Mouse (Mus musculus): ENCODE data around the gene Rdh16f1. TPM values are rescaled to one million over a fixed set of nuclear protein-coding genes. Genes with fewer than 3 reads are reported as not detected.

The Rdh16f1 gene
- 1.0 and 2.7 TPM in 2 replicates for total RNA-seq (2021)
- long read RNA-seq, partial matches to known transcripts = 6 of 6 reads
- long read RNA-seq, other reads (novel, unspliced or antisense) = 0 of 6 reads

DNA sequence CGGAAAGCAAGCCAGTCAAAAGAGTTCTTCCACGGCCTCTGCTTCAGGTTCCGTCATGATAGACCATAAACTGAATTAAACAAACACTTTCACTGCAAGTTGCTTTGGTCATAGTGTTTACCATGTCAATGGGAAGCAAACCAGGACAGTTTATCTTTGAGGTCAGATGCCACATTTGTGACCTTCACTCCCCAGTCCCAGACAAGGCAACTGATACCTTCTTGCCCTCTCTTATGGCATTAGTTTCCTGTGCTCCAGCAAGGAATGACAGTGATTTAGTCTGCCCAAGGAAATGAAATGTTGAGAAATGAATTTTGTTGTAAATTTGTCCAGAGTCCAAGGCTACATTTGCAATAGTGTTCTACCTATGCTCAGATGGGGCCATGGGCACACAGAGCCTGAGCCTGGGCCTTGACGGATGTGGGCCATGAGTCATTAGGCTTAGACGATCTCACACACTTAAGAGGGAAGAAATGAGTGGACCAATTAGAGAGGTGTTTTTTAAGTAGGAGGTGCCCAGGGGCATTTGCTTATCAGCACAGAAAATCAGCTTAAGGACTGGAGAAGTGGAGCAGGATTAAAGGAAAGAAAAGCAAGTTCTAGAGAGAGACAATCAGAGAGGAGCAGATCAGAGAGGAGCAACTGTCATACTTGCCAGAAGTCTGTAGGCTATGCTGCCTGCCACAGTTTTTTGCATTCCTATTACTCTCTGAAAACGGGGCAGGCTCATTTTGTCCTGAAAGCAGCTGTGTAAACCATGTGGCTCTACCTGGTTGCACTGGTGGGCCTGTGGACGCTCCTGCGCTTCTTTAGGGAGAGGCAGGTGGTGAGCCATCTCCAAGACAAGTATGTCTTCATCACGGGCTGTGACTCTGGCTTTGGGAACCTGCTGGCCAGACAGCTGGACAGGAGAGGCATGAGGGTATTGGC lies at the start of gene Rdh16f1, which contains the start of gene Rdh1:
TSS of gene Rdh16f1 (plus strand) at position 607 of the 930 bp plus-strand sequence.
TSS of gene Rdh1 (plus strand) at position 541 of the 930 bp plus-strand sequence.
- DNase-seq = no peak

DNA sequence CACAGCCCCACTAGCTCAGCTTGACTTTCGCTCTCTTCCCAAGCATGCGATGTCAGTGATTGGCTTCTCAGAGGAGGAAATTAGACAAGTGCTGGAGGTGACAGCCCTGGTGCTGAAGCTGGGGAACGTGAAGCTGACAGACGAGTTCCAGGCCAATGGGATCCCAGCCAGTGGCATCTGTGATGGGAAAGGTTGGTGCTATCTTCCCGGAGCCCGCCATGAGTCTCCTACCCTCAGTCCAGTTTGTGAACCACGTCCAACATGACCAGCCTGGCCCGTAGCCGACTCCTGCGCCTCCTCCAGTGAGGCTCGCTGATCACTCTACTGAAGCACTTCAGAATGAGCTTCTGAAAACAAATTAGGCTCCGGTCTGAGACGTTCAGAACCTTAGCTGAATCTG lies 49.3 kb upstream of the Rdh16f1 start:
- DNase-seq = no peak

DNA sequence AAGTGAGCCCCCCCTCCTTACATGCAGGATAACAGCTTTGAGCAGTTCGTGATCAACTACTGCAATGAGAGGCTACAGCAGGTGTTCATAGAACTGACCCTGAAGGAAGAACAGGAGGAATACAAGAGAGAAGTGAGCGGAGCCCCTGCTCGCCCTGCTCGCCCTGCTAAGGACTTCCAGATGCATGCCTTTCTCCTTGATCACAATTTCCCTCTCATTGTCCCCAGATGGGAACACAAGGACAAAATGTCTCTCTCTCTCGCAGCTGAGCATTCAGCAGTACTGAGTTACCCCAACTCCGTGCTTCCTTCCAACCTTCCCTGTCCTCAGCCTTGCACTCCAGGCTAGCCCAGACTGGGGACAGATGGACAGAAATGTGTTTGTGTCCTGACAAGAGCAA lies 46.9 kb upstream of the Rdh16f1 start:
- no peak for DNase-seq

DNA sequence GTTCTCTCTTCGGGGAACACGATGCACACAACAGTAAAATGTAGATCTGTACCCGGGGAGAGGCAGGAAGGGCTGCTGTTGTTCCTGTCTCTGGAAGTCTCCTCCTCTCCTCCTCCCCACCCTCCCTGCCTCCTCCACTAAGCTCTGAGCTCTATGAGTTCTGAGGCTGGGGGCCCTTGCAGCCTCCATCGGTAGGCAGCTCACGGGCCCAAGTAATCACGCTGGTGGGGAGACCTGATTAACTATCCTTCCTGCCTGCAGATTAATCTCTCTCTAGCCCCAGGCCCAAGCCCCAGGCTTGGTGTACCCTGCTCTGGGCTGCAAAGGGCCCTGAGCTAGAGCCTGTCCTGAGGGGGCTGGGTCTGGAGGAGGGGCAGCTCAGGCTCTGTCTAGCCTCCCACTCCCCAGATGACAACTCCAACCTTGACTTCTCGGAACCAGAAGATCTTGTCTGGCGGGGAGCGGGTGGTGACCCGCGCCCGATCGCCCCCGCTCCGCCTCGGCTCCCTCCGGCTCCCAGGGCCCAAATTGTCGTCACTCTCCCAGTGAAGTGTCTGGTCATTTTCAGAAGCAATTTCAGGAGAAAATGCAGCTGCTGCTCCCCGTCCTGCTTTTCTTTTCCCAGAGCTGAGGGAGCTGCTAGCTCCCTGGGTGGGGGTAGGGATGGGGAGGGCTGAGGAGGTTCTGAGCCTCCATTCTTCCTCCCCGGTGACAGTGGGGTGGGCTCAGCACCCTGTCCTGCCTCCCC lies 37.7 kb upstream of the Rdh16f1 start:
- no peak for DNase-seq

DNA sequence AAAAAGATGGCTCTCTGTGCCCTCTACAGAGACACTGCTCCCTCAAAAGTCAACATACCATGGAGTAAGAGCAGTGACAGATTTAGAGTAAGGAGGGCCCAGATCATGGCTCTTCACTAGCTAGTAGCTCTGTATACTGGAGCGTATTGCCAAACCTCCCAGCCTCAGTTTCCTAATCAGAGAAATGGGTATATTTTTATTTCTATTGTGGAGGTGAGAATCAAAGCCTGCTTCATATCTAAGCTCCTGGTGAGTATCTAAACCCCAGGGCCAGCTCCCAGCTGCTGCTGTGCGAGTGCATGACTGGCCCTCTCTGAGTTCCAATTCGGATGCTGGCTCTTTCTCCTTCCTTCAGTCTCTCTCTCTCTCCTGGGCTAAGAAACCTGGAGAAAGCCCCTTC lies 35.4 kb upstream of the Rdh16f1 start, which contains the start of gene Tac2:
TSS of gene Tac2 (plus strand) at position 301 of the 400 bp plus-strand sequence.
- no peak for DNase-seq

DNA sequence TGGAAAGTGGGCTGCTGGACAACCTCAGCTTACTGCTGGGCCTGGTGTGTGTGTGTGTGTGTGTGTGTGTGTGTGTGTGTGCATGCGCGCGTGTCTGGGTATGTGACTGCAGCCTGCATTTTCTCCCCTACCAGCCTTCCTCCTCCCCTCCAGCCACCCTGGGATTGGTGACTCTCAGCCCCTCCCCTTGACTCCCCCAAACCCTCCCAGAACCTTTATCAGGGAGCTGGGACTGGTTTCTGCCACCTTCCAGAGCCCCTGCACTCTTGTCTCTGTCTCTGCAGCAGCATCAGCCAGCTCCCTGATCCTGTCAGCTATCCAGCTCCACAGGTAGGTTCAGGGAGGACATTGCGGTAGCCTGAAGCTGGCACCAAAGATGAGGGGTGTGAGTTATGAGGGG lies 34.5 kb upstream of the Rdh16f1 start:
- no peak for DNase-seq

DNA sequence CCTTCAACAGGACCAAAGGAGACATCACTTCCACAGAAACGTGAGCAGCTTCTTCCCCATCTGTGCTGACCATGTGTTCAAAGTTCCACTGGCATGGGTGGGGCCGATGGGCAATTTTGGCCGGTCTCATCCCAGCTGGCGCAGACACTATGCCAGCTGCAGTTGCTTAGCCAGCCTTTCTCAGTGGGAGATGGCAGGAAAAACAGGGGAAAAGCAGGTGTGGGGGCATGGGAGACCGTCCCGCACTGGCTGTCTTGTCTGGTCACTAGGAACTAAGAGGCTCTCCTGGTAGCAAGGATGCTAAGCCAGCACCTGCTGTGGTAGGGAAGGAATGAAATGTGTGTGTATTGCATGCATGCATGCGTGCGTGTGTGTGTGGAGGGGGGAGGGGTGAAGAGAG lies 31.1 kb upstream of the Rdh16f1 start:
- DNase-seq = no peak

DNA sequence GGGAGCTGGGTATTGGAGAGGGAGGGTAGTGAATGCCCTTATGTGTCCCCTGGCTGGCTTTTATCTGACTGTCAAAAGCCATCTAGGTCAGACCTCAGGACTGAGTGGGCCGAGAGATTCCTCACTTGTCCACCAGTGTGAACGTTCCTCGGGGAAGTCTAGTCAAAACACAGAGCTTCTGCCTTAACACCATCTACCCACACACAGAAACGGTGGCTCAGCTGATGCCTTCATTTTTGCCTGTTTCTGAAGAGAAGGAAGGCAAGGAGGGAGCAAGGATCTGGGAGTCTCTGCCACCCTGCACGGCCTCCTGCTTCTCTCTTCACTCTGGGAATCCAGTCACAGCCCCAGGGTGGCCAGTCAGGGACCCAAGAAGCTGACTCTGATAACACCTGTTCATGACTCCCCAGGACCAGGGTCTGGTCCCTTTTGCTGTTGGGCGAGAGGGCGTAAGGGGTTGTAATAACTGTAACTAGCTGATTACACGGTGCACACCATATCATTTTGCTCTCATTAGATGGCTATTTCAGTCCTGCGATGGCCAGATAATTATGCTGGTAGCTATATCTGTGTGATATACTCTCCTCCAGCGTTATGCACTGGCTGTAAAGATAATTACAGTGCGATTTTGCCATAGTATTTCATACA lies 29.2 kb upstream of the Rdh16f1 start:
- DNase-seq = no peak

DNA sequence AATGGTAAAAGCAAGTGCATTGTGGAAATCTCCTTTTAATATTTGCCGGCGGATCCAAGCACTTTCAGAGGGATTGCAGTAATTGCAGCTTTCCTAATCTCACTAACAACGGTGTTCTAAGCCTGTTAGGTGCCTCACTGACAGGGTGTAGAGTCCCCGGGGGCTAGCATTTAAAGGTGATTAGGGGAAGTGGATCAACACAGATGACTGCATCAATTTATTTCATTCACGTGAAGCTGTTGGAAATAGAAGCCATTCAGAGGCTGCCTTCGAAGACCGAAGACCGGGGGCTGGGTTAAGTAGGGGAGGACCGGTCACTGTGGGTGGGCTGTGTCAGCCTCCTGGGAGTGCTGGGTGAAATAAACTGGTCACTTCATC lies 28.7 kb upstream of the Rdh16f1 start:
- no peak for DNase-seq

DNA sequence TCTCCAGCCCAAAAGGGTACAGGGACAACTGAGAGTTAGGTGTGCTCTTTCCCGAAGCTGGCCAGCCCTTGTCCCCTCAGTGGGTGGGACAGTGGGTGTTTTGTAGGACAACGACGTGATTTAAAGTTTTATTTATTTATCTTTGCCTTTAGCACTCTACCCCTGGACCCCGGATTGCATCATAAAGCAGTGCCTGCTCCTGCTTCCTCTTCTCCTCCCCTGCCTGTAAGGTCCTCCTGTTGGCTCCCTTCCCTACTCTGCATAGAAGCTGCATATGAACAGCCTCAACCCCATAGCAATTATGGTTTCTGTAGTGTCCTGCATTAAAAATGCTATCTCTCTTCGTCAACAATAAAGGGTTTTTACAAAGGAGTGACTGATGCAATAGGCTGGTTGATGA lies 28.2 kb upstream of the Rdh16f1 start:
- no peak for DNase-seq

DNA sequence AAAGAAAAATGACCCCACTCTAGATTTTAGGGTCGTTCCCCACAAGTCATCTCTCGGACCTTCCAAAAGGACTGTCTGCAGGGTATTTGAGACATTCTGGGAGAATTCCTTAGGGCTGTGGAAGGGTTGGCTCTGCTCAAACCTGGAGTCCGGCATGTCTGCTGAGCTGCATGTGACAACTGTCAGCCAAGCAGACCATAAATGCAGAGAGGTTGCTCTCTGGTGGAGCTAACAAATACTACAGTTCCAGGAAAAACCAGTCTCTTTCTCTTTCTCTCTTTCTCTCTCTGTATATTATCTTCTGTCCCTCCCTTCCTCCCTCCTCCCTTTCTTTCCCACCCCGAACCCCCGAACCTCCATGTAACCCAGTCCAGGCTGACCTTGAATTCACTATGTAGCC lies 25.2 kb upstream of the Rdh16f1 start:
- DNase-seq = no peak

DNA sequence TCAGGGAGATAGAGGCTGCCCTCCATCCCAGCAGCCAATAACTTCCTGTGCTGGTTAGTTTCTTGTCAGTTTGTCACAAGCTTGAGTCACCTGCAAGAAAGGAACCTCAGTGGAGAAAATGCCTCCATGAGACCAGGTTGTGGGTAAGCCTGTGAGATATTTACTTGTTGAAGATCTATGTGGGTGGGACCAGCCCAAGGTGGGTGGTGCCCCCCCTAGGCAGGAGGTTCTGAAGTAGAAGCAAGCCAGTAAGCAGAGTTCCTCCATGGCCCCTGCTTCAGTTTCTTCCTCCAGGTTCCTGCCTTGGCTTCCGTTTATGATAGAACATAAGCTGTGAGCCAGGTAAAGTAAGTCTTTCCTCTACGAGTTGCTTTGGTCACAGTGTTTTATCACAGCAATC lies 23.3 kb upstream of the Rdh16f1 start:
- no peak for DNase-seq

DNA sequence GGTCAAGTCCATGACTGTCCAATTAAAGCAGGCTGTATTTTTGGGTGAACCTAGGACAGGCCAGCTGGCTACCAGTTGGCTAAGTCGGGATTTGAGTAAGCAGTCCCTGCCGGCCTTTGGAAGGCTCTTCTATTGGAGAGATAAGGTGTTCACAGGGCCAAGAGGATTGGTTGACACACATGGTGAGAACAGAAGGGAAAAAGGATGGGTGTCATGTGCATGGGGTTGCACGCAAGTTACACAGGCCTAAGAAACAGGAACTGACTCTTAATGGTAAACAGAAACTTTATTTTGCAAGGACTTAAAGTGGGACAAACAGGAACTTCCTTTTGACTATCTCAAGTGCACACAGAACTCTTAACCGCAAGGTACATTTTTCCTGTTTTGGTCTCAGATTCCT lies 22.7 kb upstream of the Rdh16f1 start:
- DNase-seq = no peak

DNA sequence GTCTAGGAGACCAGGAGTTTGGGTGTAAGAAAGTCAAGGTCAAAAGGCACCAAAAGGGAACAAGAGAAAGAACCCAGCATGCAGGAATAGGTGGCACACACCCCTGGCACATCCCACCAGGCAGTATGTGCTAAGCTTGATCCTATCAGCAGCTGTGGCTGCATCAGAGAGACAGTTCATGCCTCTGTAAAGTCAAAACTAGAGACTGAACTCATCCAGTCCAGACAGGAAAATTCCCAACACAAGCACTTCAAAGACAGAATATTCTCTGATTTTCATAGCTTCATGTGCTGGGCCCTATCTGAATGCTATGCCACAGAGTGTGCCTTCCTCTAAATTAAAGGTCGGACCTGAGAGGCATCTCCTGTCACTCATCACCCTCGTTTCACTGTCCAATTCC lies 22.0 kb upstream of the Rdh16f1 start:
- no peak for DNase-seq

DNA sequence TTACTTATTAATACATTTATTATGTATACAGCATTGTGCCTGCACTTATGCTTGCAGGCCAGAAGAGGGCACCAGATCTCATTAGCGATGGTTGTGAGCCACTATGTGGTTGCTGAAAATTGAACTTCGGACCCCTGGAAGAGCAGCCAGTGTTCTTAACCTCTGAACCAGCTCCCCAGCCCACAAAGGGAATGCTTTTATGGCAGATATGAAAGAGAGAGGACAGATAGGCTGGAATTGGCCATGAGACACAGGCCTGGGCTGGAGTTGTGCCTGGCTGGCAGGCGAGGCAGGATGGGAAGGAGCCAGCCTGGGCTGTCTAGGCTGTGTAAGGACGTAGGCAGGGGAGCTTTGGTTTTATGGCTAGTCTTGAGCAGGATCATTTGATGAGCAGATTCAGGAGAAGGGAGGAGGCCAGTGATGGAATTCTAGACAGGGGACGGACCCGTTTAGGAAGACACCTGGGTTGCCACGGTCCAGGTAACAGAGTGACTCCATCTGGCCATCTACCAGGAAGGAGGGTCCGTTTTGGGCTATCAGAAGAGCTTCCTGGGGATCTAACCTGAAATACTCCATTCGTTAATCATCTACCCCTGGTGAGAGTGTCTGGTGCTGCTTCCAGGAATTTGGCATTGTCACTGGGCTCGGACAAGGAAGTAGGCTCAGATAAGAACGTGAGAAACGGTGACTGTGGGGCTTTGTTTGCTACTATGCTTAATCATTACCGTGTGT lies 21.3 kb upstream of the Rdh16f1 start:
- DNase-seq = peak; percentile 39

DNA sequence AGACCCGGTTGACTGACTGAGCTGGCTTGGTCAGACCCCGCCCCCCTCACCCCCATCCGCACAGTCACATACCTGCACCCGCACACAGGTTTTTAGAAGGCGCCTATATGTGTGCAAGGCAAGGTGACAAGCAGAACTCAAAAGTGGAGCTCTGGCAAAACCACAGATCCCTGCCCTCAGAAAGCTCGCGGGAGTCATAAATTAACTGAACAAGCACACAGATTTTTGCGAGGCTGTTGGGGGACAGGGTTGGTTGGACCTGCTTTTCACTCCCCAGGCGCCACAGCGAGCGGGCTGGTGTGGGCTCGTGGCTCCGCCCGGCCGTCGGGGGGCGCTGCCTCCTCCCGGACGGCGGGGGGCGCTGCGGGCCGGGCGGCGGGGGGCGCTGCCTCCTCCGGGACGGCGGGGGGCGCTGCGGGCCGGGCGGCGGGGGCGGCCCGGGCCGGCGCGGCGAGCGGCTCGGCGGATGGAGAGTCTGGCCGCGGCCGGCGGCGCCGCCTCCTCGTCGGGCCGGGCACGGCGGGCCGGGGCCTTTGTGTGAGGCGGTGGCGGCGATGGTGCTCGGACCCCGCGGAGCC lies 20.4 kb upstream of the Rdh16f1 start, which contains the start of gene Zbtb39:
TSS of gene Zbtb39 (plus strand) at position 456 of the 578 bp plus-strand sequence.
- DNase-seq = peak; percentile 90

DNA sequence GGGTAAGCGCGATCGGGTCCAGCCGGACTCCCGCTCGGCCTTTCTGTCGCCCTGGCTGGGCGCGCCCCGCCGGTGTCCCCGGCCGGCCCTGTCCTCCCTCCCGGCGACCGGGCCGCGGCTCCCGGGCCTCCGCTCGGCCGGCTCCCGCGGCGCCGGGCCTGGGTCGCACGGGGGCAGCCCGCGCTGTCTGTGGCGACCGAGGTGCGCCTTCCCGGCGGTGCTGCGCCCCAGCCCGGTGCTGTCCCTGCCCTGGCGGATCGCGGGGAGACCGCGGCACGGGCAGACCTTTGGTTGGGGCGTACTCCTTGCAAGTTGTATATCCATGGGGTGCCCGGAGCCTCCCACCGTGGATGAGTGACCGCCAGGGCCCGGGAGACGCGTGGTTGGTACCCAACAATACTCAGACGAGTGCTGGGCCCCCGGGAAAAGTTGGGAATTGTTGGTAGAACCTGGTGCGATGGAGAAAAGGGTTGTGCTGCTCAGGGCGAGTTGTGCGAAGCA lies 19.9 kb upstream of the Rdh16f1 start:
- peak; percentile 45 for DNase-seq

DNA sequence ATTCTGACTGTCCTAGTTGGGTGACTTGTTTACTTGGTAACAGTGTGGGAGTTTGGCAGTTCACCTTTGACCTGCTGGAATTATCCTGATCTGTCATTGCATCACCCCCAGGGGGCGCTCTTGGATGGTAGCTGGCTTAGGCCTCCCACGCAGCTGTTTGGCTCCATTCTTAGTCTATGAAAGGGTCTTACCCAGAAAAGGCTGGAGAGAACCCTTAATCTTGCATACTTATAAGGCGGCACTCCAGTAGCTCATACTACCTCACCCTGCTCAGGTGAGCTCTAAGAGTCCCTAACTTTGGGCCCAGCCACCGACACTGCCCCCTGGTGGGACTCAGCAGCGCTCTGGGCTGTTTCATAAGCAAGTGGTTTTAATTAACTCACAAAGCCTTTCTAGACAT lies 14.9 kb upstream of the Rdh16f1 start:
- DNase-seq = peak; percentile 71

DNA sequence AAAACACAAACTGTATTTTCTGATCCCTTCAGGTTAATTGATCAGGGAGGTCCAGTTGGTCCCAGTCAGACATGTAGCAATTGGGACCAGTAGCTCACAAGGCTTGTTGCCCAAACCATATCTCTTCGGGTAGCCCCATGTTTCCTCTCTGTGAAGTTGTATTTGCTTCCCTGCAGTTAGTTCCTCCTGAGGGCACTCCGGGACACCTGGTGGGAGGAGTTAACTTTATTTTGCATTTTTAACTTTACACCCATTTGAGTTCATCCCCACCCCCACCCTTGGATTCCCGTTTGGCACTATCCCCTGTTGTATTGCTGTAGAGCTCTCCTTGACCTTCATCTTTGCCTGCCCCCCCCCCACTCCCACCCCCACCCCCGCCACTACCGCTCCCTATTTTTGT lies 13.7 kb upstream of the Rdh16f1 start:
- DNase-seq = no peak

DNA sequence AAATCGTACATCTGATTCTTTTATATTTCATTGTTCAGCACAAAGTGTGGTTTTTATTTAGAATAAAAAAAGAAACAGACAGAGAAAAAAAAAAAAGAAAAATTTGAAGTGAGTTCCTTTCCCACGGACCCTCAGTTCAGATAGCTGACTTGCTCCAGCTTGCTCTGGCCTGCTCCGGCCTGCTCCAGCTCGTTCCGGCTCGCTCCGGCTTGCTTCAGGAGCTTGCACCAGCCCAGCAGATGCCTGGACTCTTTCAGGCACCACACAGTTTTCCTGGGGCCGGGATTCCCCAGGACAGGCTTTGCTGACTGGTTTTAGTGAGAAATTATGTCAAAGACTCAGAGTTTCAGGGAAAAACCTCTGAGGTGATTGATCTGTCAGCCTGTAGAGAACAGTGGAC lies 12.3 kb upstream of the Rdh16f1 start:
- no peak for DNase-seq

All from adrenal gland, postnatal 25 days (tissue).